Mouse (Mus musculus) left cerebral cortex, adult 2 months (tissue): ENCODE measurements at regions not wholly inside any gene's neighbourhood (a gene's known extent, or its start where the extent isn't known, plus 50 kb on each side); places are given as distances from the start of the nearest gene placed in this dataset.

Source experiments
- DNase-seq, 2 experiments: peaks; one replicate each; pipeline ENCODE4 v3.0.0; 2021 to 2022; ENCODE audit warnings: low spot score in 2 of 2, mixed read lengths in 1 of 2; ENCODE audit errors: extremely low spot score in 1 of 2
- H3K27ac ChIP-seq: fragments of 200-600 bp; 2 replicates; pipeline ENCODE4 v1.8.1; 2022
- H3K4me3 ChIP-seq: fragments of 200-600 bp; 2 replicates; pipeline ENCODE4 v1.8.1; 2022
- CTCF ChIP-seq: fragments of 200-600 bp; IDR thresholded peaks from 2 replicates; pipeline ENCODE4 v1.8.1; 2022; ENCODE audit warnings: antibody characterized with exemption, mild to moderate bottlenecking, moderate library complexity
- intact Hi-C: fragments of 180-260 bp; cut with DNase I; formaldehyde crosslinking; loops from one replicate; pipeline ENCODE4 v1.15.1; 2025

GRCm38 (mm10) chr16:26234113-26234512 is 128.5 kb upstream of the P3h2 start:
- no peak overlapping the region for H3K4me3 ChIP-seq
- TF ChIP-seq CTCF = peak; percentile 78
- intact Hi-C loops = loop anchor here (2.0 to 5.0 kb wide), 6 partner anchors 137 to 905 kb away; partner anchors contain the start of gene Cldn1
- no peak overlapping the region for H3K27ac ChIP-seq
- peak; percentile 81 to 85 for DNase-seq

GRCm38 (mm10) chr16:26231110-26231509 is 125.5 kb upstream of the P3h2 start:
- intact Hi-C loops = loop anchor here (5.0 kb wide), 2 partner anchors 286 to 751 kb away; no protein-coding TSS in a partner anchor

GRCm38 (mm10) chr16:26211418-26211817 is 105.8 kb upstream of the P3h2 start:
- Histone ChIP-seq H3K27ac (no peak overlapping the region), H3K4me3 (no peak overlapping the region)
- DNase-seq = no peak
- TF ChIP-seq CTCF = no peak
- intact Hi-C loops = no loop called here

More at GRCm38 (mm10) chr16:26231110-26231509, 125.5 kb upstream of the P3h2 start:
- DNase-seq = no peak
- TF ChIP-seq CTCF = no peak
- Histone ChIP-seq H3K27ac (no peak overlapping the region), H3K4me3 (no peak overlapping the region)

GRCm38 (mm10) chr16:26199125-26199524 is 93.5 kb upstream of the P3h2 start:
- H3K27ac ChIP-seq = no peak overlapping the region
- no peak overlapping the region for H3K4me3 ChIP-seq
- intact Hi-C loops = loop anchor here (1.0 to 5.0 kb wide), 3 partner anchors 97 to 232 kb away; no protein-coding TSS in a partner anchor
- TF ChIP-seq CTCF = peak; percentile 74
- DNase-seq = no peak

GRCm38 (mm10) chr16:26196345-26196744 is 90.8 kb upstream of the P3h2 start:
- intact Hi-C loops = loop anchor here (5.0 kb wide), 1 partner anchor 94 kb away; no protein-coding TSS in a partner anchor
- H3K4me3 ChIP-seq = no peak overlapping the region
- H3K27ac ChIP-seq = no peak overlapping the region
- TF ChIP-seq CTCF = no peak
- no peak for DNase-seq

GRCm38 (mm10) chr16:26185288-26186281 is 80.0 kb upstream of the P3h2 start:
- Histone ChIP-seq H3K27ac (no peak overlapping the region), H3K4me3 (no peak overlapping the region)
- intact Hi-C loops = no loop called here
- DNase-seq = no peak
- TF ChIP-seq CTCF = no peak

GRCm38 (mm10) chr16:26184647-26185262 is 79.2 kb upstream of the P3h2 start:
- Histone ChIP-seq H3K4me3 (no peak overlapping the region), H3K27ac (no peak overlapping the region)
- intact Hi-C loops = no loop called here
- no peak for DNase-seq
- no peak for TF ChIP-seq CTCF

GRCm38 (mm10) chr16:26183530-26183929 is 77.9 kb upstream of the P3h2 start:
- Histone ChIP-seq H3K27ac (no peak overlapping the region), H3K4me3 (no peak overlapping the region)
- intact Hi-C loops = no loop called here
- DNase-seq = no peak
- no peak for TF ChIP-seq CTCF

- Histone ChIP-seq H3K4me3 (no peak overlapping the region), H3K27ac (no peak overlapping the region)
- DNase-seq = no peak
- no peak for TF ChIP-seq CTCF
- intact Hi-C loops = no loop called here
Measured at GRCm38 (mm10) chr16:26181716-26182115, 76.1 kb upstream of the P3h2 start.

- Histone ChIP-seq H3K27ac (no peak overlapping the region), H3K4me3 (no peak overlapping the region)
- no peak for TF ChIP-seq CTCF
- intact Hi-C loops = loop anchor here (5.0 kb wide), 1 partner anchor 64 kb away; the partner anchor contains the start of gene P3h2
- no peak for DNase-seq
Measured at GRCm38 (mm10) chr16:26171441-26171840, 65.9 kb upstream of the P3h2 start.

- intact Hi-C loops = no loop called here
- H3K4me3 ChIP-seq = no peak overlapping the region
- DNase-seq = no peak
- TF ChIP-seq CTCF = no peak
- H3K27ac ChIP-seq = no peak overlapping the region
Measured at GRCm38 (mm10) chr16:26169382-26169781, 63.8 kb upstream of the P3h2 start.

- DNase-seq = no peak
- TF ChIP-seq CTCF = no peak
- no peak overlapping the region for H3K27ac ChIP-seq
- no peak overlapping the region for H3K4me3 ChIP-seq
- intact Hi-C loops = no loop called here
Measured at GRCm38 (mm10) chr16:26168216-26168615, 62.6 kb upstream of the P3h2 start.
